Comparison of ENCODE assay signal across 25 mouse cellular contexts in genomic region chr6:123583988-123584387, GRCm38 (mm10). TPM values are rescaled to one million over a fixed set of nuclear protein-coding genes. Genes with fewer than 3 reads are reported as not detected.
DNase-seq lines count a peak whose midpoint lies in the region; ATAC-seq and TF ChIP-seq lines count a peak whose summit lies in the region.
"Not testable (repeated sequence)": the region's sequence is repeated elsewhere in the genome, so short reads cannot be mapped to it uniquely, and the experiment has no call there.
"Had no signal": no experiment of that assay in that cellular context is flagged by ENCODE, and none has a peak within 500 bp of the region (broad histone marks: within the 10 kb centered on the region; RNA-seq: fewer than 3 reads in every experiment).

No protein-coding gene starts in this region.

- not testable (repeated sequence) for TF ChIP-seq CTCF in liver, embryonic 14.5 days (IDR thresholded peaks at IDR 0.05; ENCODE audit: low read depth)

- H3K9ac ChIP-seq in liver, embryonic 12.5 days; liver, embryonic 13.5 days; liver, embryonic 14.5 days (replicated peaks); liver, embryonic 15.5 days; liver, embryonic 16.5 days (ENCODE audit: low read depth, low read length): not testable (repeated sequence)

- 0 out of 2 replicates have a peak, but pooled peaks have one; percentile 47 for ATAC-seq in common myeloid progenitor, adult 5-6 weeks (replicated peaks; ENCODE audit: low read depth, poor library complexity, severe bottlenecking)
- ATAC-seq in liver, embryonic 12.5 days, result peak; percentile 54
- peak; percentile 67 for ATAC-seq in liver, embryonic 13.5 days (ENCODE audit: low read depth)
- peak; percentile 51 for ATAC-seq in liver, embryonic 14.5 days (ENCODE audit: insufficient read depth)
- peak; percentile 52; the same call in 1 of the 2 replicates for ATAC-seq in liver, embryonic 15.5 days (ENCODE audit: insufficient read depth)
- peak; percentile 60 for ATAC-seq in liver, embryonic 16.5 days (ENCODE audit: low read depth)
- ATAC-seq in megakaryocyte progenitor cell, adult 5-6 weeks (replicated peaks; ENCODE audit: poor library complexity), result peak; percentile 44; the same call in 1 of the 2 replicates
- ATAC-seq in megakaryocyte-erythroid progenitor cell, adult 5-6 weeks (replicated peaks; ENCODE audit: low FRiP score, low TSS enrichment, poor library complexity, severe bottlenecking), result peak; percentile 37; the same call in 1 of the 2 replicates

- DNase-seq in liver, embryonic 13.5 days; liver, embryonic 14.5 days (ENCODE audit: low read depth in 3 of 3, low spot score in 3 of 3): not testable (repeated sequence)

- H3K27me3 ChIP-seq in liver, embryonic 12.5 days (replicated peaks); liver, embryonic 13.5 days; liver, embryonic 14.5 days (ENCODE audit: control insufficient read depth, insufficient read depth, low read length); liver, embryonic 15.5 days; liver, embryonic 16.5 days (ENCODE audit: control insufficient read depth, insufficient read depth, low read depth, low read length): not testable (repeated sequence)

- not testable (repeated sequence) for H3K36me3 ChIP-seq in liver, embryonic 12.5 days; liver, embryonic 13.5 days; liver, embryonic 14.5 days (replicated peaks; ENCODE audit: control insufficient read depth, insufficient read depth, low read depth); liver, embryonic 15.5 days (replicated peaks); liver, embryonic 16.5 days (ENCODE audit: control insufficient read depth, insufficient read depth)

- H3K4me1 ChIP-seq in liver, embryonic 12.5 days; liver, embryonic 13.5 days (replicated peaks); liver, embryonic 14.5 days (replicated peaks; ENCODE audit: control insufficient read depth in 2 of 2, insufficient read depth in 2 of 2, low read length in 1 of 2); liver, embryonic 15.5 days (replicated peaks); liver, embryonic 16.5 days (ENCODE audit: control insufficient read depth, low read depth, low read length): not testable (repeated sequence)

- H3K9me3 ChIP-seq in liver, embryonic 12.5 days (replicated peaks); liver, embryonic 13.5 days (replicated peaks); liver, embryonic 14.5 days (ENCODE audit: control insufficient read depth, low read length); liver, embryonic 15.5 days (replicated peaks); liver, embryonic 16.5 days (replicated peaks; ENCODE audit: control insufficient read depth, low read length): not testable (repeated sequence)

- H3K4me2 ChIP-seq in liver, embryonic 12.5 days; liver, embryonic 13.5 days; liver, embryonic 14.5 days (ENCODE audit: low read depth); liver, embryonic 15.5 days; liver, embryonic 16.5 days (ENCODE audit: low read depth, low read length): not testable (repeated sequence)

- WGBS in liver, embryonic 12.5 days (ENCODE audit: insufficient replicate concordance), result no CpG with 5 or more reads among the region's 1 CpGs
- WGBS in liver, embryonic 13.5 days (ENCODE audit: insufficient replicate concordance), result no CpG with 5 or more reads among the region's 1 CpGs
- whole genome bisulfite sequencing in liver, embryonic 14.5 days (ENCODE audit: insufficient replicate concordance), result no CpG with 5 or more reads among the region's 1 CpGs
- no CpG with 5 or more reads among the region's 1 CpGs for WGBS in liver, embryonic 15.5 days (ENCODE audit: insufficient replicate concordance)
- WGBS in liver, embryonic 16.5 days (ENCODE audit: insufficient replicate concordance), result no CpG with 5 or more reads among the region's 1 CpGs

- H3K27ac ChIP-seq in liver, embryonic 12.5 days; liver, embryonic 13.5 days; liver, embryonic 14.5 days; liver, embryonic 15.5 days (replicated peaks); liver, embryonic 16.5 days (ENCODE audit: low read length): not testable (repeated sequence)

- not testable (repeated sequence) for TF ChIP-seq EP300 in liver, embryonic 14.5 days (IDR thresholded peaks at IDR 0.05; ENCODE audit: low read depth)

- not testable (repeated sequence) for H3K4me3 ChIP-seq in liver, embryonic 12.5 days; liver, embryonic 13.5 days (replicated peaks); liver, embryonic 14.5 days (ENCODE audit: insufficient read depth in 1 of 2, low read depth in 2 of 2, low read length in 2 of 2); liver, embryonic 15.5 days (replicated peaks); liver, embryonic 16.5 days (ENCODE audit: low read depth, low read length)

RNA-seq across cellular contexts. Expression of gene Vmn2r21, which starts 50.8 kb away (rescaled TPM):
- not detected in 2 replicates for total RNA-seq in common myeloid progenitor, adult 5-6 weeks (2017)
- polyA plus RNA-seq in liver, embryonic 12.5 days (2016; fragmentation: Nextera tagmentation; extraction: Ambion mirVana), result not detected in 2 replicates
- polyA plus RNA-seq in liver, embryonic 13.5 days (2015; fragmentation: Nextera tagmentation; extraction: Ambion mirVana), result not detected in 2 replicates
- not detected in 2 replicates for polyA plus RNA-seq in liver, embryonic 14.5 days (2012; rRNA removed)
- polyA plus RNA-seq in liver, embryonic 14.5 days (2014; fragmentation: Nextera tagmentation; extraction: Ambion mirVana), result not detected in 2 replicates
- not detected in 2 replicates for polyA plus RNA-seq in liver, embryonic 15.5 days (2015; fragmentation: Nextera tagmentation; extraction: Ambion mirVana)
- polyA plus RNA-seq in liver, embryonic 16.5 days (2015; fragmentation: Nextera tagmentation; extraction: Ambion mirVana), result not detected in 2 replicates
- total RNA-seq in megakaryocyte progenitor cell, adult 5-6 weeks (2015), result not detected in 2 replicates
- not detected in 2 replicates for total RNA-seq in megakaryocyte progenitor cell, adult 5-6 weeks (2017)
- total RNA-seq in megakaryocyte-erythroid progenitor cell, adult 5-6 weeks (2014; fragmentation: Nextera tagmentation), result not detected in 2 replicates
- not detected in 2 replicates for total RNA-seq in megakaryocyte-erythroid progenitor cell, adult 5-6 weeks (2017)
- total RNA-seq: adrenal gland, adult 18-20 months; adrenal gland, adult 2 months; adrenal gland, adult 8-10 months; adrenal gland, postnatal 10 days; adrenal gland, postnatal 14 days; adrenal gland, postnatal 25 days; adrenal gland, postnatal 36 days; adrenal gland, postnatal 4 days; CH12.LX; ES-E14; G1E; MEL had no signal
- polyA plus RNA-seq: activated CD4-positive, CD25-positive, alpha-beta regulatory T cell, adult 4 months; adrenal gland, adult 2 months; brain, embryonic 14.5 days; C2C12; CD4-positive, CD25-positive, alpha-beta regulatory T cell, adult 4 months; G1E; Patski had no signal
